ENCODE assay signal across 24 mouse cellular contexts in the genomic region with DNA sequence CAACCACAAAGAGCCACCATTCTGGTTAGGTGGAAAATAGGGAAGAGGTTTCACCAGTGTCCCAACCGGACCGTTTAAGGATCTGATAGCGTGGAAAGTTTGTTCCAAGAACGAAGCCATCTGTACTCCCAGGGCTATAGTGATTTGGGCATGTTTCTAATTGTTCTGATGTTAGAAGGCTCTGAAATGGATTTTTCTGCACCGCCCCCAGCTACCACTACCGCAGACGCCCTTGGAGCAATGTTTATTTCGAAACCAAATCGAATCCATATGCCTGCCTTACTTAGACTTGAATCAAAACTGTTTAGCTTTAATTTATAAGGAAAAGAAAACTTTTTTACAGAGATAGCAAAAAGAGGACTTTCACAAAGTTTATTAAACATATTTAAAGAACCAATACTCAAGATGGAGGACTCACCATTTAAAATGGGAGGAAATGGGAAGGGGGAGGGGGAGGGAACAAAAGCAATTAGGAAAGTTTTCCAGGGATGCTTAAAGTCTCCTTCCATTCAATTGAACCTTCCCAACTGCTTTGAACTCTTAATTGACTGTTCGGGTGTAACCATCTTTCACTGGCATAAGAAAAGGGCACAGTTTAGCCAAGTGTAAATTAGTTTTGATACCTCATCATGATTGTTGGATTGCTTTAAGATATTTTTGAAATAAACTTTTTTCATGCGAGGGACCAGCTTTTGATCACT. TPM values are rescaled to one million over a fixed set of nuclear protein-coding genes. Genes with fewer than 3 reads are reported as not detected.
A peak's percentile ranks its signal among the peaks of the same experiment; 100 is the strongest.
DNase-seq lines count a peak whose midpoint lies in the region; ATAC-seq and TF ChIP-seq lines count a peak whose summit lies in the region.
"Had no signal": no experiment of that assay in that cellular context is flagged by ENCODE, and none has a peak within 500 bp of the region (broad histone marks: within the 10 kb centered on the region; RNA-seq: fewer than 3 reads in every experiment).

No protein-coding gene starts in this region.

- peak; percentile 61 for ATAC-seq in lung, postnatal 0 days
- ATAC-seq in intestine, embryonic 15.5 days, result no peak
- no peak for ATAC-seq in forebrain, postnatal 0 days

- WGBS in lung, postnatal 0 days, result 63% methylated on average over 11 of the region's 11 CpGs
- WGBS in intestine, embryonic 15.5 days, result 66% methylated on average over 11 of the region's 11 CpGs
- 76% methylated on average over 11 of the region's 11 CpGs for WGBS in forebrain, postnatal 0 days

- intact Hi-C loops in left cerebral cortex, postnatal 14 days (cut with DNase I), result no loop called here
- intact Hi-C loops in left cerebral cortex, postnatal 4 days (cut with DNase I), result no loop called here

- H3K4me2 ChIP-seq in lung, postnatal 0 days (replicated peaks; ENCODE audit: low read depth, low read length), result no peak overlapping the region
- no peak overlapping the region for H3K4me2 ChIP-seq in intestine, embryonic 15.5 days (replicated peaks)
- no peak overlapping the region for H3K4me2 ChIP-seq in forebrain, postnatal 0 days (ENCODE audit: low read depth)
- H3K4me2 ChIP-seq: hindbrain, embryonic 14.5 days; liver, embryonic 13.5 days; midbrain, embryonic 11.5 days; neural tube, embryonic 12.5 days had no signal

- H3K9ac ChIP-seq in lung, postnatal 0 days (replicated peaks; ENCODE audit: low read depth), result no peak overlapping the region
- H3K9ac ChIP-seq in intestine, embryonic 15.5 days, result no peak overlapping the region
- H3K9ac ChIP-seq in forebrain, postnatal 0 days, result no peak overlapping the region
- H3K9ac ChIP-seq: hindbrain, embryonic 14.5 days; liver, embryonic 13.5 days; neural tube, embryonic 12.5 days had no signal

- no peaks in the 10 kb centered on the region for H3K9me3 ChIP-seq in lung, postnatal 0 days (ENCODE audit: low read length)
- no peaks in the 10 kb centered on the region for H3K9me3 ChIP-seq in intestine, embryonic 15.5 days
- no peaks in the 10 kb centered on the region for H3K9me3 ChIP-seq in forebrain, postnatal 0 days (ENCODE audit: low read length)
- H3K9me3 ChIP-seq: liver, embryonic 13.5 days; neural tube, embryonic 12.5 days had no signal

- H3K4me3 ChIP-seq in lung, postnatal 0 days (ENCODE audit: low read depth, low read length), result no peak overlapping the region
- no peak overlapping the region for H3K4me3 ChIP-seq in intestine, embryonic 15.5 days (replicated peaks)
- no peak overlapping the region for H3K4me3 ChIP-seq in forebrain, postnatal 0 days (ENCODE audit: low read depth, low read length)
- H3K4me3 ChIP-seq: liver, embryonic 13.5 days; neural tube, embryonic 12.5 days had no signal

- no peaks in the 10 kb centered on the region for H3K27me3 ChIP-seq in lung, postnatal 0 days (replicated peaks; ENCODE audit: insufficient read depth, low read length)
- no peaks in the 10 kb centered on the region for H3K27me3 ChIP-seq in intestine, embryonic 15.5 days (replicated peaks)
- no peaks in the 10 kb centered on the region for H3K27me3 ChIP-seq in forebrain, postnatal 0 days (ENCODE audit: insufficient read depth, low read length)
- H3K27me3 ChIP-seq: CH12.LX; liver, embryonic 13.5 days; neural tube, embryonic 12.5 days had no signal

- no peak for TF ChIP-seq EP300 in lung, postnatal 0 days (IDR thresholded peaks at IDR 0.05)

- no peaks in the 10 kb centered on the region for H3K36me3 ChIP-seq in lung, postnatal 0 days (ENCODE audit: insufficient read depth, low read length)
- no peaks in the 10 kb centered on the region for H3K36me3 ChIP-seq in intestine, embryonic 15.5 days
- H3K36me3 ChIP-seq in forebrain, postnatal 0 days (ENCODE audit: insufficient read depth), result no peaks in the 10 kb centered on the region
- H3K36me3 ChIP-seq: liver, embryonic 13.5 days; neural tube, embryonic 12.5 days had no signal

- no peak for TF ChIP-seq CTCF in lung, postnatal 0 days (IDR thresholded peaks at IDR 0.05)
- TF ChIP-seq CTCF in forebrain, postnatal 0 days (IDR thresholded peaks at IDR 0.05; ENCODE audit: low read depth), result no peak

- H3K27ac ChIP-seq in lung, postnatal 0 days (ENCODE audit: low read length), result no peak overlapping the region
- H3K27ac ChIP-seq in intestine, embryonic 15.5 days, result peak overlapping the region; percentile 36; the same call in 1 of the 2 replicates
- no peak overlapping the region for H3K27ac ChIP-seq in forebrain, postnatal 0 days (ENCODE audit: low read depth, low read length)
- H3K27ac ChIP-seq: hindbrain, embryonic 14.5 days; liver, embryonic 13.5 days; macrophage; neural tube, embryonic 12.5 days had no signal

- H3K4me1 ChIP-seq in lung, postnatal 0 days (ENCODE audit: insufficient read depth, low read depth, low read length), result no peaks in the 10 kb centered on the region
- H3K4me1 ChIP-seq in intestine, embryonic 15.5 days (replicated peaks), result 0 out of 2 replicates have a peak, but pooled peaks cover 4% of the 10 kb centered on the region
- H3K4me1 ChIP-seq in forebrain, postnatal 0 days (ENCODE audit: insufficient read depth), result no peaks in the 10 kb centered on the region
- H3K4me1 ChIP-seq: liver, embryonic 13.5 days; neural tube, embryonic 12.5 days had no signal

- DNase-seq in embryo, embryonic 11 days, result peak; percentile 28
- no peak for DNase-seq in embryo, embryonic 9.5 days (ENCODE audit: extremely low spot score)
- DNase-seq in lung, postnatal 0 days (ENCODE audit: low spot score), result no peak
- no peak for DNase-seq in lung, adult 18-20 months
- no peak for DNase-seq in forebrain, postnatal 0 days
- DNase-seq in left cerebral cortex, postnatal 14 days (ENCODE audit: low spot score in 2 of 2), result no peak
- DNase-seq in left cerebral cortex, postnatal 4 days, result no peak
- DNase-seq: adrenal gland, postnatal 14 days; cerebellum, adult 18-20 months; gastrocnemius, postnatal 14 days; kidney, adult 2 months; kidney, postnatal 14 days; layer of hippocampus, adult 9-11 months; liver, embryonic 13.5 days; right cerebral cortex, postnatal 25 days; thymus, postnatal 4 days had no signal

RNA-seq across cellular contexts. Expression of a gene that starts 56.0 kb away (rescaled TPM):
- polyA plus RNA-seq in lung, postnatal 0 days (2015; fragmentation: Nextera tagmentation; extraction: Ambion mirVana), result 14.3 and 16.2 TPM in 2 replicates
- polyA plus RNA-seq in intestine, embryonic 15.5 days (2015; fragmentation: Nextera tagmentation; extraction: Ambion mirVana), result 6.4 and 6.6 TPM in 2 replicates
- 4.3 and 5.3 TPM in 2 replicates for total RNA-seq in forebrain, postnatal 0 days (2014; rRNA removed)
- polyA plus RNA-seq in forebrain, postnatal 0 days (2015; fragmentation: Nextera tagmentation; extraction: Ambion mirVana), result 0.97 and 1.2 TPM in 2 replicates
- 1 to 10 TPM; 2.3 to 2.4 TPM for total RNA-seq in left cerebral cortex, postnatal 14 days (2021)
- 1 to 10 TPM; 3.6 to 4.0 TPM for total RNA-seq in left cerebral cortex, postnatal 4 days (2021)
- total RNA-seq: CH12.LX; common myeloid progenitor, adult 5-6 weeks; monocyte, adult 5-6 weeks had no signal
- polyA plus RNA-seq: macrophage had no signal
